Mouse (Mus musculus): ENCODE measurements around the gene Cenpt. TPM values are rescaled to one million over a fixed set of nuclear protein-coding genes. Genes with fewer than 3 reads are reported as not detected.

The Cenpt gene
- total RNA-seq, 2 experiments from 2014 or later = 2.2 to 2.9 TPM

- intact Hi-C loops (cut with DNase I) = no loop called here
- DNase-seq (ENCODE audit: low spot score) = no peak
Measured at GRCm38 (mm10) chr8:105812511-105812910, 40.6 kb downstream of the Cenpt start.

GRCm38 (mm10) chr8:105811543-105811942 lies 41.5 kb downstream of the Cenpt start:
- intact Hi-C loops (cut with DNase I) = no loop called here
- DNase-seq (ENCODE audit: low spot score) = no peak

- DNase-seq (ENCODE audit: low spot score) = no peak
- intact Hi-C loops (cut with DNase I) = no loop called here
Measured at GRCm38 (mm10) chr8:105811061-105811460, 42.0 kb downstream of the Cenpt start.

- no peak for DNase-seq (ENCODE audit: low spot score)
- intact Hi-C loops (cut with DNase I) = no loop called here
Measured at GRCm38 (mm10) chr8:105810245-105810786, 42.8 kb downstream of the Cenpt start.

- DNase-seq (ENCODE audit: low spot score) = no peak
- intact Hi-C loops (cut with DNase I) = no loop called here
Measured at GRCm38 (mm10) chr8:105808480-105808879, 44.6 kb downstream of the Cenpt start.

GRCm38 (mm10) chr8:105807766-105808165 lies 45.3 kb downstream of the Cenpt start:
- intact Hi-C loops (cut with DNase I) = no loop called here
- no peak for DNase-seq (ENCODE audit: low spot score)

DNA sequence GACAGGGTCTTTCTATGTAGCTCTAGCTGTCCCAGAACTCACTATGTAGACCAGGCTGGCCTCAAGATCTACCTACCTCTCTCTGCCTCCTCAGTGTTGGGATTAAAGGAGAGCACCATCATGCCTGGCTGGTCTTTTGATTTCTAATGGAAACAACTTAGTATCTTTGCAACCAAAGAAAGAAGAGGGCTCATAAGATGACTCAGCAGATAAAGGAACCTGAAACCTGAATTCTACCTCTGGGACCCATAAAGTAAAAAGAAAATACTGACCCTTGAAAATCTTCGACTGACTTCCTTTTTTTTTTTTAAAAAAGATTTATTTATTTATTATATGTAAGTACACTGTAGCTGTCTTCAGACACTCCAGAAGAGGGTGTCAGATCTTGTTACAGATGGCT lies 47.1 kb downstream of the Cenpt start:
- DNase-seq (ENCODE audit: low spot score) = no peak
- intact Hi-C loops (cut with DNase I) = no loop called here

- DNase-seq (ENCODE audit: low spot score) = no peak
- intact Hi-C loops (cut with DNase I) = no loop called here
Measured at GRCm38 (mm10) chr8:105805346-105805745, 47.7 kb downstream of the Cenpt start.

GRCm38 (mm10) chr8:105804797-105805196 lies 48.3 kb downstream of the Cenpt start:
- intact Hi-C loops (cut with DNase I) = no loop called here
- no peak for DNase-seq (ENCODE audit: low spot score)

GRCm38 (mm10) chr8:105801153-105801904 lies 51.7 kb downstream of the Cenpt start:
- no peak for DNase-seq (ENCODE audit: low spot score)
- intact Hi-C loops (cut with DNase I) = no loop called here

DNA sequence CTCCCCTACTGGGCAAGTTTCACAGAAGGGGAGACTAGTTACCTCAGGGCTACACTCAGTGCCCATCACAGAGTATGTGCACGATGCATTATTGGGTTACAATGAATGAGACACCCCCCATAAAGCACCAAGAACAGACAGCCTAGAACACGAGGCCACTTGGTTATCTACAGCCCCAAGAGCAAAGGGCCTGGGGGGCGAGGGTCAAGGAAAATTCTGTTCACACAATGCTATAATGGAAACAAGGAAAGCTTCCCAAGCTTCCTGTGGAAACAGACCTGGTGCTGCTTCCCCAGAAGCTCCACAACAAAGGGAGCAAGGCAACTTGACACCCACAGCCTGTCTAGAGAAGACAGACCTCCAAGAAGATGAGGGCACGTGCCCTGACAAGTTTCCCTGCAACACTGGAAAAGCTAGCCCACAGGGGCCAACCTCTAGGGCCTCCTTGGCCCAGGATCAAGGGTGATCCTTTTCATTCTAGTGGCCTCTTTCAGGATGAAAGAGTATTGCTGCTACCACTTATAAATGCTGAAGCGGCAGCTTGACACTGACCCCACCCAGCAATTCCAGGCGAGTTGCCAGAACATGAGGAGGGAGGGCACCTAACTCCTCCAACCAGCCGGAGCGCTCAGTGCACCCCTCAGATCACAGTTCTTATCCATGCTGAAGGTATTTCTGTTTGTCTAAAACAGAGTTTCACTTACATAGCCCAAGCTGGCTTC lies 53.8 kb downstream of the Cenpt start:
- intact Hi-C loops (cut with DNase I) = no loop called here
- DNase-seq (ENCODE audit: low spot score) = peak; percentile 69

DNA sequence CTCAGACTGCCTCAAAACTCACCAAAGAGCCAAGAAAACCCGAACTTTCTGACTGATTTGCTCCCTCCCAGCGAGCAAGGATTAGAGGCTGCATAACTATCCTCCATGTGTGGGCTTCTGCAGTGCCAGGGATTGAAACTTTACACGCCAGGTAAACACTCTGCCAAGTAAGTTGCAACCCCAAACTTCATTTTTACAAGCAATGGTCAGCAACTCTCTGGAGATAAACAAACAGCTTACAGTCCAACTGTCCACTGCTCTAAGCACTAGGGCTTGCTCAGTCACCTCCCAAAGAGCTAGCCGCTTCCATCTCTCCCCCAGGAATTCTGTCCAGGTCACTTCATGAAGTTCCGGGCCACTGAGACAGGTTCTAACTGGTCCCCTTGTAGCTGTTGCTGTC lies 54.7 kb downstream of the Cenpt start:
- intact Hi-C loops (cut with DNase I) = no loop called here
- DNase-seq (ENCODE audit: low spot score) = no peak

DNA sequence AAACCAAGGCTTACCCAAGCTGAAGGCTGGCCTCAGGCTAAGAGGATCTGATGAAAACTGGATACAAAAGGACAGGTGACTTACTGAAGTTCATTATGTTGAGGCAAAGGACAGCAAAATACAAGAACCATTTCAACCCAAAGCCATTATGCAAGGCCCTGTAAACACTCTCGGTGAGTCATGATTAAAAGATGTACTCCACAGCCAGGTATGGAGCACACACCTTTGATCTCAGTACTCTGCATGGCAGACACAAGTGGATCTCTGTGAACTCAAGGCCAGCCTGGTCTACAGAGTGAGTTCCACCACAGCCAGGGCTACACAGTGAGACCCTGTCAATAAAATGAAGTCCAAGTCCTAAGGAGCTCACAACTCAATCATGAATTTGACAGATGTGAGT lies 57.3 kb downstream of the Cenpt start:
- no peak for DNase-seq (ENCODE audit: low spot score)
- intact Hi-C loops (cut with DNase I) = no loop called here

Other genes starting within 250 kb of the Cenpt start
- 10 to 100 TPM; 41.7 to 50.9 TPM for gene Ripor1, start 248.0 kb downstream of the Cenpt start, total RNA-seq (2021)
- 10 to 100 TPM; 36.4 to 43.6 TPM for gene Ctcf, start 216.7 kb downstream of the Cenpt start, total RNA-seq (2021)
- not detected for gene Agrp, start 215.9 kb downstream of the Cenpt start, total RNA-seq (2021)
- gene Carmil2, start 167.0 kb downstream of the Cenpt start, total RNA-seq (2021) = under 1 TPM; 0.18 to 0.20 TPM
- 10 to 100 TPM; 11.1 to 13.7 TPM for gene Acd, start 152.2 kb downstream of the Cenpt start, total RNA-seq (2021)
- 1 to 10 TPM; 8.4 to 9.1 TPM for gene Pard6a, start 152.1 kb downstream of the Cenpt start, total RNA-seq (2021)
- not detected for gene 4933405L10Rik, start 145.6 kb downstream of the Cenpt start, total RNA-seq (2021)
- gene Enkd1, start 145.1 kb downstream of the Cenpt start, total RNA-seq (2021) = 1 to 10 TPM; 2.0 to 2.4 TPM
- gene Gfod2, start 94.6 kb downstream of the Cenpt start, total RNA-seq (2021) = 1 to 10 TPM; 4.2 to 4.8 TPM
- gene Ranbp10, start 25.9 kb downstream of the Cenpt start, total RNA-seq (2021) = 10 to 100 TPM; 19.1 to 19.2 TPM
- not detected for gene Tsnaxip1, start 25.5 kb downstream of the Cenpt start, total RNA-seq (2021)
- gene Thap11, start 1.9 kb upstream of the Cenpt start, total RNA-seq (2021) = 10 to 100 TPM; 23.8 to 27.4 TPM
- 10 to 100 TPM; 30.7 to 35.0 TPM for gene Nutf2, start 7.3 kb upstream of the Cenpt start, total RNA-seq (2021)
- 10 to 100 TPM; 23.5 to 23.8 TPM for gene Edc4, start 27.6 kb upstream of the Cenpt start, total RNA-seq (2021)
- under 1 TPM; 0.61 to 0.65 TPM for gene Nrn1l, start 40.3 kb upstream of the Cenpt start, total RNA-seq (2021)
- gene Pskh1, start 47.2 kb upstream of the Cenpt start, total RNA-seq (2021) = 10 to 100 TPM; 16.0 to 16.6 TPM
- gene Ctrl, start 80.6 kb upstream of the Cenpt start, total RNA-seq (2021) = under 1 TPM in 1 of 2 experiments, not detected in 1; 0.31 TPM
- gene Psmb10, start 85.2 kb upstream of the Cenpt start, total RNA-seq (2021) = 10 to 100 TPM; 64.8 to 68.3 TPM
- 1 to 10 TPM in 1 of 2 experiments, under 1 TPM in 1; 0.75 to 1.3 TPM for gene Lcat, start 90.1 kb upstream of the Cenpt start, total RNA-seq (2021)
- 10 to 100 TPM; 39.4 to 48.7 TPM for gene Slc12a4, start 112.8 kb upstream of the Cenpt start, total RNA-seq (2021)
- gene Dpep3, start 126.2 kb upstream of the Cenpt start, total RNA-seq (2021) = not detected
- gene Dus2, start 138.1 kb upstream of the Cenpt start, total RNA-seq (2021) = 1 to 10 TPM; 8.8 to 8.9 TPM
- gene Dpep2nb, start 152.7 kb upstream of the Cenpt start, total RNA-seq (2021) = not detected
- 10 to 100 TPM; 10.1 to 10.3 TPM for gene Ddx28, start 158.6 kb upstream of the Cenpt start, total RNA-seq (2021)
- gene Nfatc3, start 205.6 kb upstream of the Cenpt start, total RNA-seq (2021) = 10 to 100 TPM; 19.3 to 21.7 TPM